ENCODE assay signal across 8 mouse cellular contexts in the genomic region with DNA sequence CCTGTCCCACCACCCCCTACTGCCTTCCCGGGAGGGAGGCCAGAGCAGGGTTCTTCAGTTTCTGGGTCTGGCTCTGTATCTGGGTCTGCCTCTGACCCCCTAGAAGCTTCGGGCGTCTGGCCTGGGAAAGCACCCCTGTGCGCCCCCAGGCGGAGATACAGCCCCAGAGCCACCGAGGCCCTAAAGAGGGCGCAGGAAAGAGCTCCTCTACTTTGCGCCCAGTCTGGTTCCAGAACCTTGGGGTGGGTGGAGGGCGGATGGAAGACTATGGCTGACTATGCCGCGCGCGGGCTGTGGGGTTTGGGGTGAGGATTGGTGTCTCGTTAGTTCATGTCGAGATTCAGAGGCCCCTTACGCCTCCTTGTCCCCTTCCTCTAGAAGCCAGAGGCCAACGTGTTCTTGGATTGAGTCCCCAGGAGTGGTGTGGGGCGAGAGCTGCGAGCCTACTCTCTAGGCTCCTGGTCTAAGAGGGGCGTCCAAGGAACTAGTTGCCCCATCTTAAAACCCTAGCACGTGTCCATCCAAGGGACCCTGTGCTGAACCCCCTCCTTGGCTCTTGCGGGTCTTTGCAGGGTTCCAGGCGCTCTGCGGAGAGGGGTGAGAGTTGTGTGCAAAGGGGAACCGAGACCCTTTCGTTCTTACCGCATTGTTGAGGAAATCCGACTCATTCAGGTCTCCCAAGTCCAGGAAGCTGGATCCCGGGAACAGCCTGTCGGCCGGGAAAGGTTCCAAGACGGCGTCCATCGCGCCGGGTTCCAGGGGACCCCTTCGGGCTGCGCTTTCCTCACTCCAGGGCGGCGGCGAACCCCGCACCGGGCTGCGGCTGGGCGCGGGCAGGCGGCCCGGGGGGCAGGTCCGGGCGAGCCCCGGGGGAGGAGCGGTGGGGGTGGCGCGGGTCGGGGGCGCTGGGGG. TPM values are rescaled to one million over a fixed set of nuclear protein-coding genes. Genes with fewer than 3 reads are reported as not detected.
A peak's percentile ranks its signal among the peaks of the same experiment; 100 is the strongest.
DNase-seq lines count a peak whose midpoint lies in the region; ATAC-seq lines count a peak whose summit lies in the region.

No protein-coding gene starts in this region.

- H3K27me3 ChIP-seq in limb, embryonic 15.5 days: peaks cover 13% of the 10 kb centered on the region
- H3K27me3 ChIP-seq in midbrain, embryonic 16.5 days (ENCODE audit: control insufficient read depth, insufficient read depth, low read depth, low read length): peaks cover 9% of the 10 kb centered on the region

- peaks cover 40% of the 10 kb centered on the region for H3K4me1 ChIP-seq in limb, embryonic 15.5 days
- peaks cover 8% of the 10 kb centered on the region for H3K4me1 ChIP-seq in midbrain, embryonic 16.5 days (ENCODE audit: control insufficient read depth, insufficient read depth, low read length)

- WGBS in limb, embryonic 15.5 days: 3% methylated on average over 56 of the region's 56 CpGs
- 5% methylated on average over 49 of the region's 56 CpGs for WGBS in midbrain, embryonic 16.5 days

- peak overlapping the region; percentile 60 for H3K4me3 ChIP-seq in limb, embryonic 15.5 days
- peak overlapping the region; percentile 67 for H3K4me3 ChIP-seq in midbrain, embryonic 16.5 days (ENCODE audit: low read depth, low read length)

- peak overlapping the region; percentile 50 for H3K9ac ChIP-seq in limb, embryonic 15.5 days
- peak overlapping the region; percentile 70 for H3K9ac ChIP-seq in midbrain, embryonic 16.5 days (ENCODE audit: low read depth, low read length)

- H3K36me3 ChIP-seq in limb, embryonic 15.5 days: no peaks in the 10 kb centered on the region
- H3K36me3 ChIP-seq in midbrain, embryonic 16.5 days (ENCODE audit: control insufficient read depth, insufficient read depth, low read length): no peaks in the 10 kb centered on the region

- H3K27ac ChIP-seq in limb, embryonic 15.5 days: peak overlapping the region; percentile 80
- H3K27ac ChIP-seq in midbrain, embryonic 16.5 days (ENCODE audit: low read length): no peak overlapping the region; the same call in 1 of the 2 replicates

- intact Hi-C loops in heart, postnatal 36 days (cut with DNase I): loop anchor here (2.0 to 5.0 kb wide), 3 partner anchors 15 to 36 kb away; no protein-coding TSS in a partner anchor

- 0 out of 2 replicates have a peak, but pooled peaks have one; percentile 38 for ATAC-seq in frontal cortex, adult (ENCODE audit: low TSS enrichment)
- peak; percentile 54; the same call in 1 of the 2 replicates for ATAC-seq in limb, embryonic 15.5 days (ENCODE audit: insufficient number of reproducible peaks, low FRiP score, low TSS enrichment, low read depth)
- ATAC-seq in midbrain, embryonic 16.5 days: peak; percentile 49; the same call in 1 of the 2 replicates

- peak overlapping the region; percentile 84 for H3K4me2 ChIP-seq in limb, embryonic 15.5 days
- H3K4me2 ChIP-seq in midbrain, embryonic 16.5 days (ENCODE audit: low read length): peak overlapping the region; percentile 98

- no peaks in the 10 kb centered on the region for H3K9me3 ChIP-seq in limb, embryonic 15.5 days
- no peaks in the 10 kb centered on the region for H3K9me3 ChIP-seq in midbrain, embryonic 16.5 days (replicated peaks; ENCODE audit: control insufficient read depth, low read length, poor library complexity, severe bottlenecking)

- no peak for DNase-seq in frontal cortex, postnatal 25 days (ENCODE audit: low spot score in 2 of 2)
- peak; percentile 56 for DNase-seq in MEL-GATA-1-ER (ENCODE audit: extremely low read depth, low read depth)
- peak; percentile 46 for DNase-seq in fibroblast of lung, adult 2 months (ENCODE audit: low read depth)
- DNase-seq in heart, postnatal 36 days: peak; percentile 55 to 59
- no peak for DNase-seq in layer of hippocampus, adult 9-11 months

RNA-seq across cellular contexts. Expression of gene Creb3l1, which starts 0.7 kb away (rescaled TPM):
- total RNA-seq in heart, postnatal 36 days (2021): 1 to 10 TPM; 4.4 TPM
- 30.4 and 31.9 TPM in 2 replicates for polyA plus RNA-seq in limb, embryonic 15.5 days (2015; fragmentation: Nextera tagmentation; extraction: Ambion mirVana)
- 1.2 and 1.9 TPM in 2 replicates for polyA plus RNA-seq in midbrain, embryonic 16.5 days (2015; fragmentation: Nextera tagmentation; extraction: Ambion mirVana)

RNA-seq across cellular contexts. Expression of gene Dgkz, which starts 48.0 kb away (rescaled TPM):
- total RNA-seq in heart, postnatal 36 days (2021): 10 to 100 TPM; 48.4 to 51.2 TPM
- 30.9 and 35.9 TPM in 2 replicates for polyA plus RNA-seq in limb, embryonic 15.5 days (2015; fragmentation: Nextera tagmentation; extraction: Ambion mirVana)
- 28.3 and 33.3 TPM in 2 replicates for polyA plus RNA-seq in midbrain, embryonic 16.5 days (2015; fragmentation: Nextera tagmentation; extraction: Ambion mirVana)

Comparison
In these comparisons a context has a peak if more than half of its experiments do, and no peak if none do; other contexts are left out.
1. DNase-seq: peak in MEL-GATA-1-ER (single experiment), fibroblast of lung, adult 2 months (single experiment) and heart, postnatal 36 days (2 of 2); none in frontal cortex, postnatal 25 days (0 of 2) and layer of hippocampus, adult 9-11 months (single experiment).
2. RNA of gene Creb3l1, which starts 0.7 kb away (polyA plus RNA-seq): 30.4 to 31.9 TPM in limb, embryonic 15.5 days; 1.2 to 1.9 TPM in midbrain, embryonic 16.5 days; every median in the first group is over 10 times any median in the second.
3. Peak in every context shown above with its lines, with median percentiles within 50 percentile points of each other: ATAC-seq.